Mouse (Mus musculus): ENCODE results near the gene Yaf2.

Yaf2 gene

GRCm38 (mm10) chr15:93285244-93285643 is 51.5 kb downstream of the Yaf2 start:
- no peak for DNase-seq (ENCODE audit: low spot score)

GRCm38 (mm10) chr15:93284326-93284725 is 52.4 kb downstream of the Yaf2 start:
- DNase-seq (ENCODE audit: low spot score) = peak; percentile 64

- peak; percentile 53 for DNase-seq (ENCODE audit: low spot score)
These were observed 53.4 kb downstream of the Yaf2 start for GRCm38 (mm10) chr15:93283349-93283748.

GRCm38 (mm10) chr15:93276276-93276675 is 60.5 kb downstream of the Yaf2 start:
- peak; percentile 45 for DNase-seq (ENCODE audit: low spot score)

GRCm38 (mm10) chr15:93275623-93276022 is 61.1 kb downstream of the Yaf2 start:
- DNase-seq (ENCODE audit: low spot score) = no peak

- DNase-seq (ENCODE audit: low spot score) = peak; percentile 97
These were observed 61.8 kb downstream of the Yaf2 start, which contains the start of gene Gxylt1 for GRCm38 (mm10) chr15:93274679-93275583. TSS of gene Gxylt1 (minus strand) at chr15:93275179.

GRCm38 (mm10) chr15:93273788-93274678 is 62.7 kb downstream of the Yaf2 start:
- DNase-seq (ENCODE audit: low spot score) = no peak

GRCm38 (mm10) chr15:93272948-93273347 is 63.8 kb downstream of the Yaf2 start:
- no peak for DNase-seq (ENCODE audit: low spot score)

GRCm38 (mm10) chr15:93270289-93270855 is 66.4 kb downstream of the Yaf2 start:
- no peak for DNase-seq (ENCODE audit: low spot score)

GRCm38 (mm10) chr15:93269572-93269971 is 67.2 kb downstream of the Yaf2 start:
- no peak for DNase-seq (ENCODE audit: low spot score)

- no peak for DNase-seq (ENCODE audit: low spot score)
These were observed 68.7 kb downstream of the Yaf2 start for GRCm38 (mm10) chr15:93268001-93268400.

- no peak for DNase-seq (ENCODE audit: low spot score)
These were observed 69.3 kb downstream of the Yaf2 start for GRCm38 (mm10) chr15:93267479-93267878.

- no peak for DNase-seq (ENCODE audit: low spot score)
These were observed 70.4 kb downstream of the Yaf2 start for GRCm38 (mm10) chr15:93266361-93266760.

- no peak for DNase-seq (ENCODE audit: low spot score)
These were observed 71.0 kb downstream of the Yaf2 start for GRCm38 (mm10) chr15:93265728-93266127.

- no peak for DNase-seq (ENCODE audit: low spot score)
These were observed 71.5 kb downstream of the Yaf2 start for GRCm38 (mm10) chr15:93265231-93265630.

GRCm38 (mm10) chr15:93264221-93264620 is 72.5 kb downstream of the Yaf2 start:
- DNase-seq (ENCODE audit: low spot score) = no peak

GRCm38 (mm10) chr15:93263566-93263965 is 73.2 kb downstream of the Yaf2 start:
- no peak for DNase-seq (ENCODE audit: low spot score)

GRCm38 (mm10) chr15:93262818-93263217 is 73.9 kb downstream of the Yaf2 start:
- no peak for DNase-seq (ENCODE audit: low spot score)

- DNase-seq (ENCODE audit: low spot score) = no peak
These were observed 74.5 kb downstream of the Yaf2 start for GRCm38 (mm10) chr15:93262274-93262673.

- DNase-seq (ENCODE audit: low spot score) = no peak
These were observed 76.8 kb downstream of the Yaf2 start for GRCm38 (mm10) chr15:93259933-93260332.

GRCm38 (mm10) chr15:93255295-93255694 is 81.4 kb downstream of the Yaf2 start:
- DNase-seq (ENCODE audit: low spot score) = no peak

- no peak for DNase-seq (ENCODE audit: low spot score)
These were observed 83.6 kb downstream of the Yaf2 start for GRCm38 (mm10) chr15:93253172-93253571.
